Mouse (Mus musculus): ENCODE measurements around the gene Pi4ka. TPM values are rescaled to one million over a fixed set of nuclear protein-coding genes. Genes with fewer than 3 reads are reported as not detected.
A peak's percentile ranks its signal among the peaks of the same experiment; 100 is the strongest.

Pi4ka gene
- polyA plus RNA-seq, 1 experiment from 2014 or later = 77.6 TPM

GRCm38 (mm10) chr16:17326064-17326463 is 80.0 kb downstream of the Pi4ka start:
- Histone ChIP-seq H3K27me3 (ENCODE audit: control insufficient read depth, insufficient read depth, low read length) (no peaks in the 10 kb centered on the region), H3K4me2 (ENCODE audit: low read length) (no peak overlapping the region), H3K4me3 (replicated peaks; ENCODE audit: low read depth, low read length) (no peak overlapping the region), H3K36me3 (ENCODE audit: control insufficient read depth, insufficient read depth, low read length) (peaks cover 63% of the 10 kb centered on the region), H3K27ac (replicated peaks; ENCODE audit: low read depth, low read length) (no peak overlapping the region), H3K9me3 (ENCODE audit: control insufficient read depth, low read length) (no peaks in the 10 kb centered on the region), H3K9ac (replicated peaks; ENCODE audit: low read length) (no peak overlapping the region), H3K4me1 (ENCODE audit: control insufficient read depth, insufficient read depth, low read length) (no peaks in the 10 kb centered on the region)
- no peak for DNase-seq
- WGBS = 95% methylated on average over 2 of the region's 2 CpGs
- ATAC-seq (ENCODE audit: low FRiP score, low TSS enrichment) = no peak

- Histone ChIP-seq H3K36me3 (ENCODE audit: control insufficient read depth, insufficient read depth, low read length) (peaks cover 67% of the 10 kb centered on the region), H3K4me2 (ENCODE audit: low read length) (no peak overlapping the region), H3K4me1 (ENCODE audit: control insufficient read depth, insufficient read depth, low read length) (no peaks in the 10 kb centered on the region), H3K4me3 (replicated peaks; ENCODE audit: low read depth, low read length) (no peak overlapping the region), H3K9me3 (ENCODE audit: control insufficient read depth, low read length) (no peaks in the 10 kb centered on the region), H3K27ac (replicated peaks; ENCODE audit: low read depth, low read length) (no peak overlapping the region), H3K9ac (replicated peaks; ENCODE audit: low read length) (no peak overlapping the region), H3K27me3 (ENCODE audit: control insufficient read depth, insufficient read depth, low read length) (no peaks in the 10 kb centered on the region)
- ATAC-seq (ENCODE audit: low FRiP score, low TSS enrichment) (no peak), DNase-seq (no peak)
- WGBS = 93% methylated on average over 5 of the region's 5 CpGs
These were observed 81.4 kb downstream of the Pi4ka start for GRCm38 (mm10) chr16:17324745-17325144.

- Histone ChIP-seq H3K4me2 (ENCODE audit: low read length) (no peak overlapping the region), H3K27me3 (ENCODE audit: control insufficient read depth, insufficient read depth, low read length) (no peaks in the 10 kb centered on the region), H3K9me3 (ENCODE audit: control insufficient read depth, low read length) (no peaks in the 10 kb centered on the region), H3K9ac (replicated peaks; ENCODE audit: low read length) (no peak overlapping the region), H3K4me1 (ENCODE audit: control insufficient read depth, insufficient read depth, low read length) (no peaks in the 10 kb centered on the region), H3K4me3 (replicated peaks; ENCODE audit: low read depth, low read length) (no peak overlapping the region), H3K27ac (replicated peaks; ENCODE audit: low read depth, low read length) (no peak overlapping the region), H3K36me3 (ENCODE audit: control insufficient read depth, insufficient read depth, low read length) (peaks cover 88% of the 10 kb centered on the region)
- WGBS = 83% methylated on average over 5 of the region's 5 CpGs
- DNase-seq = peak; percentile 12
- no peak for ATAC-seq (ENCODE audit: low FRiP score, low TSS enrichment)
These were observed 84.6 kb downstream of the Pi4ka start for GRCm38 (mm10) chr16:17321481-17321880.

GRCm38 (mm10) chr16:17316554-17316953 is 89.6 kb downstream of the Pi4ka start:
- Histone ChIP-seq H3K4me3 (replicated peaks; ENCODE audit: low read depth, low read length) (no peak overlapping the region), H3K9me3 (ENCODE audit: control insufficient read depth, low read length) (no peaks in the 10 kb centered on the region), H3K36me3 (ENCODE audit: control insufficient read depth, insufficient read depth, low read length) (peaks cover 87% of the 10 kb centered on the region), H3K9ac (replicated peaks; ENCODE audit: low read length) (no peak overlapping the region), H3K4me2 (ENCODE audit: low read length) (no peak overlapping the region), H3K27me3 (ENCODE audit: control insufficient read depth, insufficient read depth, low read length) (no peaks in the 10 kb centered on the region), H3K27ac (replicated peaks; ENCODE audit: low read depth, low read length) (no peak overlapping the region), H3K4me1 (ENCODE audit: control insufficient read depth, insufficient read depth, low read length) (no peaks in the 10 kb centered on the region)
- WGBS = 96% methylated on average over 7 of the region's 7 CpGs
- ATAC-seq (ENCODE audit: low FRiP score, low TSS enrichment) (no peak), DNase-seq (no peak)

GRCm38 (mm10) chr16:17312531-17312930 is 93.6 kb downstream of the Pi4ka start:
- Histone ChIP-seq H3K36me3 (ENCODE audit: control insufficient read depth, insufficient read depth, low read length) (peaks cover 94% of the 10 kb centered on the region), H3K4me2 (ENCODE audit: low read length) (no peak overlapping the region), H3K9me3 (ENCODE audit: control insufficient read depth, low read length) (no peaks in the 10 kb centered on the region), H3K9ac (replicated peaks; ENCODE audit: low read length) (no peak overlapping the region), H3K27ac (replicated peaks; ENCODE audit: low read depth, low read length) (no peak overlapping the region), H3K4me3 (replicated peaks; ENCODE audit: low read depth, low read length) (no peak overlapping the region), H3K4me1 (ENCODE audit: control insufficient read depth, insufficient read depth, low read length) (no peaks in the 10 kb centered on the region), H3K27me3 (ENCODE audit: control insufficient read depth, insufficient read depth, low read length) (no peaks in the 10 kb centered on the region)
- ATAC-seq (ENCODE audit: low FRiP score, low TSS enrichment) = no peak
- WGBS = 96% methylated on average over 5 of the region's 5 CpGs
- DNase-seq = no peak

GRCm38 (mm10) chr16:17309036-17309435 is 97.1 kb downstream of the Pi4ka start:
- Histone ChIP-seq H3K27ac (replicated peaks; ENCODE audit: low read depth, low read length) (no peak overlapping the region), H3K4me3 (replicated peaks; ENCODE audit: low read depth, low read length) (no peak overlapping the region), H3K4me1 (ENCODE audit: control insufficient read depth, insufficient read depth, low read length) (no peaks in the 10 kb centered on the region), H3K4me2 (ENCODE audit: low read length) (no peak overlapping the region), H3K27me3 (ENCODE audit: control insufficient read depth, insufficient read depth, low read length) (no peaks in the 10 kb centered on the region), H3K36me3 (ENCODE audit: control insufficient read depth, insufficient read depth, low read length) (peaks cover 90% of the 10 kb centered on the region), H3K9me3 (ENCODE audit: control insufficient read depth, low read length) (no peaks in the 10 kb centered on the region), H3K9ac (replicated peaks; ENCODE audit: low read length) (no peak overlapping the region)
- ATAC-seq (ENCODE audit: low FRiP score, low TSS enrichment) = no peak
- DNase-seq = no peak
- 97% methylated on average over 10 of the region's 10 CpGs for WGBS

- 93% methylated on average over 5 of the region's 5 CpGs for WGBS
- no peaks in the 10 kb centered on the region for H3K27me3 ChIP-seq (ENCODE audit: control insufficient read depth, insufficient read depth, low read length)
- no peaks in the 10 kb centered on the region for H3K9me3 ChIP-seq (ENCODE audit: control insufficient read depth, low read length)
- ATAC-seq (ENCODE audit: low FRiP score, low TSS enrichment) = no peak
- H3K4me3 ChIP-seq (replicated peaks; ENCODE audit: low read depth, low read length) = no peak overlapping the region
- H3K4me1 ChIP-seq (ENCODE audit: control insufficient read depth, insufficient read depth, low read length) = no peaks in the 10 kb centered on the region
- H3K36me3 ChIP-seq (ENCODE audit: control insufficient read depth, insufficient read depth, low read length) = peaks cover 92% of the 10 kb centered on the region
- no peak for DNase-seq
- H3K9ac ChIP-seq (replicated peaks; ENCODE audit: low read length) = no peak overlapping the region
- H3K4me2 ChIP-seq (ENCODE audit: low read length) = no peak overlapping the region
- no peak overlapping the region for H3K27ac ChIP-seq (replicated peaks; ENCODE audit: low read depth, low read length)
These were observed 98.7 kb downstream of the Pi4ka start for GRCm38 (mm10) chr16:17307461-17307860.

GRCm38 (mm10) chr16:17303521-17304245 is 102.4 kb downstream of the Pi4ka start:
- Histone ChIP-seq H3K9me3 (ENCODE audit: control insufficient read depth, low read length) (no peaks in the 10 kb centered on the region), H3K27me3 (ENCODE audit: control insufficient read depth, insufficient read depth, low read length) (no peaks in the 10 kb centered on the region), H3K9ac (replicated peaks; ENCODE audit: low read length) (no peak overlapping the region), H3K4me1 (ENCODE audit: control insufficient read depth, insufficient read depth, low read length) (no peaks in the 10 kb centered on the region), H3K4me3 (replicated peaks; ENCODE audit: low read depth, low read length) (no peak overlapping the region), H3K4me2 (ENCODE audit: low read length) (no peak overlapping the region), H3K36me3 (ENCODE audit: control insufficient read depth, insufficient read depth, low read length) (peaks cover 95% of the 10 kb centered on the region), H3K27ac (replicated peaks; ENCODE audit: low read depth, low read length) (no peak overlapping the region)
- 84% methylated on average over 5 of the region's 5 CpGs for WGBS
- no peak for ATAC-seq (ENCODE audit: low FRiP score, low TSS enrichment)
- no peak for DNase-seq

GRCm38 (mm10) chr16:17300818-17301217 is 105.3 kb downstream of the Pi4ka start:
- Histone ChIP-seq H3K9ac (replicated peaks; ENCODE audit: low read length) (no peak overlapping the region), H3K36me3 (ENCODE audit: control insufficient read depth, insufficient read depth, low read length) (peaks cover 98% of the 10 kb centered on the region), H3K9me3 (ENCODE audit: control insufficient read depth, low read length) (no peaks in the 10 kb centered on the region), H3K4me1 (ENCODE audit: control insufficient read depth, insufficient read depth, low read length) (no peaks in the 10 kb centered on the region), H3K4me2 (ENCODE audit: low read length) (no peak overlapping the region), H3K4me3 (replicated peaks; ENCODE audit: low read depth, low read length) (no peak overlapping the region), H3K27me3 (ENCODE audit: control insufficient read depth, insufficient read depth, low read length) (no peaks in the 10 kb centered on the region), H3K27ac (replicated peaks; ENCODE audit: low read depth, low read length) (no peak overlapping the region)
- ATAC-seq (ENCODE audit: low FRiP score, low TSS enrichment) (no peak), DNase-seq (no peak)
- WGBS = 94% methylated on average over 3 of the region's 3 CpGs

Measured in midbrain, embryonic 14.5 days (tissue).